Mouse (Mus musculus) cerebellum, adult 11 months (tissue): ENCODE results near the gene Serpini1.

ENCODE experiments used
- DNase-seq: peaks from one replicate; pipeline ENCODE4 v3.0.0; 2022

Gene Serpini1

DNA sequence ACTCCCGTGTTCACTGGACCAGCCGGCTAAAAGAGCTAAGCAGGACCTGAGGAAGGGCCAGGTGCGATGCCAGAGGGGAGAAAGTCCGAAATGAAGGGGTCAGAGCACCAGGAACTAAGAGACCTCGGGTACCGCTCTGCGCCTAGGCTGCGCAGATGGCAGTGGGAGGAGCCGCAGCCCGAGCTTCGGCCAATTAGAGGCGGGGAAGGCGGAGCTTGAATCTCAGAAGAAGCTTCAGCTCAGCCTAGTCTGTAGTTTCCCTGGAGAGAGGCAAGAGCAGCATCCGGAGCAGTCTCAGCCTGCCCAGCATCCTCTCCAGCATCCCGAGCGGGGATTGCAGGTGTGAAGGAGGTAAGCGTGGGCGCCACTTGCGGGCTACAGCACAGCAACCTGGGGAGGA is at the start of gene Serpini1:
TSS of gene Serpini1 (plus strand) at position 256 of the 400 bp plus-strand sequence.
- peak; percentile 93 for DNase-seq

DNA sequence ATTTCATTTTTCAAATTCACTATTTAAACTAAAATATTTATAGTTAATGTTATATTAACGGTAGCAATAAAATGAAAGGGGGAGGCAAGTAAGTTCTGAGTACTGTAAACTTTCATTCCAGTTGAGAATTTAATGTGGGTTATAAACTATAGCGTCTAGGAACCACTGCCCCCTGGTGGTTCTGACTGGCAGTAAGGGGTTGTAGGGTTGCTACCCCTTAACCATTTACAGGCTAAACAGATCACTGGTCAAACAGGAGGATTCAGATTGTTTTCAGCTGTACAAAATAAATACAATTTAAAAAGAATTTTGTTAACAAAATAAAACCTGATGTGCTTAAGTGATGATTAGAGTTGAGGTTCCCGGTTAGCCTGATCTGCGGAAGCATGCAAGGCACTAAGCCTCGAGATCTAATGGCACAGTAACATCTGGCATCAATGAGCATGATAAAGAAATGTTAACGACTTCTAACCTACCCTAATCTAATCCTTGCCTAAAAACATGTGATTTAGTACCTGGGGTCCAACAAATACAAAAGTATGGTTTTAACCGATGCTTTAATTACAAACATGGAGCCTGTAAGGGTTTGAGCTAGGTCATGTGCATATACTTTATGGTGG is 39.6 kb upstream of the Serpini1 start:
- DNase-seq = peak; percentile 3

DNA sequence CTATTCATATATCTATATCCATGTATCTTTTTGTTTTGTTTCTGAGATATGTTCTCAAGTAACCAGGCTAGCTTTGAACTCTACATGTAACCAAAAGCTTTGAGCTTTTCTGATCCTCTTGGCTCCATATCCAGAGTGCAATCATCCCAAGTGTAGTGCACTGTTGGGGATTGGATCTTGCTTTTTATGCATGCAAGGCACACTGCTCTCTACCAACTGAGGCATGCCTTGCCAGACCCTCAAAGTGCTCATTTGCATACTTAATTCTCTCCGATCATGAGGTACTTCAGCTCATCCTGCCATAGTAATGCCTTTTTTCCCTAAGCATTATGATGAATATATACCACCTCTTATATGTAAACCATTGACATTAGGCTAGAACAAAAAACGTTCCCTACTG is 36.0 kb upstream of the Serpini1 start:
- no peak for DNase-seq

DNA sequence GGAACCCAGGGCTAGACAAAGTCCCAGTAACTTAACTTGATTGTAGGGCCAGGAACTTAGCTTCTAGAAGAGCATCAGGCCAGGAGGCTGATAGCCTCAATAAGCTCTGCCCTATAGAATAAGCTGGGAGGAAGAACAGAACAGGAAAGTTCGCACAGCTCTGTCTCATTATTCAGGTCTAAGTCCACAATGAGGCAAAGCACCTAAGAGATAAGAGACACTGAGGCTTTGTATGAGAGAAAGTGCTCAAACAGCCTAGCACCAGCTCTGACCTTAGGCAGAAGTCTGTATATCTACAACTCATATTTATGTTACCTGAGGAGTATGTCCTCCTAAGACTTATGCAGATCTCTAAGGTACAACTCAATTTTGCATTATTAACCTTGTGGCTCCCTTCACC is 34.8 kb upstream of the Serpini1 start:
- DNase-seq = no peak

DNA sequence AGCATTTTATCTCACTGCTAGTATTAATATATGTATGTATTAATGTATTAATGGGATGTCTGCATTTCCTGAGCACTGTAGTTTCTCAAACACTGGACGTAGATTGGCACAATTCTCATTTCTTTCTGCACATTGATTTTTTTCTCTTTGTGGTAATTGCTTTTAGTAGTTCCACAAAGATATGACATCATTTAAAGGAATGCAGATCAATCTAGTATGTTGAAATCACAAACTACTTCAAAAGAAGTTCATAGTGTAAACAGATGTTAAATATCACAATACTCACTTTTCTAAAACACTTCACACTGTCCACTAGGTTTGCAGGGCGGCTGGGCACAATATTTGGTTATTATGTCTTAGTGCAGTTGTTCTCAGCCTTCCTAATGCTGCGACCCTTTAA is 26.3 kb upstream of the Serpini1 start:
- no peak for DNase-seq

DNA sequence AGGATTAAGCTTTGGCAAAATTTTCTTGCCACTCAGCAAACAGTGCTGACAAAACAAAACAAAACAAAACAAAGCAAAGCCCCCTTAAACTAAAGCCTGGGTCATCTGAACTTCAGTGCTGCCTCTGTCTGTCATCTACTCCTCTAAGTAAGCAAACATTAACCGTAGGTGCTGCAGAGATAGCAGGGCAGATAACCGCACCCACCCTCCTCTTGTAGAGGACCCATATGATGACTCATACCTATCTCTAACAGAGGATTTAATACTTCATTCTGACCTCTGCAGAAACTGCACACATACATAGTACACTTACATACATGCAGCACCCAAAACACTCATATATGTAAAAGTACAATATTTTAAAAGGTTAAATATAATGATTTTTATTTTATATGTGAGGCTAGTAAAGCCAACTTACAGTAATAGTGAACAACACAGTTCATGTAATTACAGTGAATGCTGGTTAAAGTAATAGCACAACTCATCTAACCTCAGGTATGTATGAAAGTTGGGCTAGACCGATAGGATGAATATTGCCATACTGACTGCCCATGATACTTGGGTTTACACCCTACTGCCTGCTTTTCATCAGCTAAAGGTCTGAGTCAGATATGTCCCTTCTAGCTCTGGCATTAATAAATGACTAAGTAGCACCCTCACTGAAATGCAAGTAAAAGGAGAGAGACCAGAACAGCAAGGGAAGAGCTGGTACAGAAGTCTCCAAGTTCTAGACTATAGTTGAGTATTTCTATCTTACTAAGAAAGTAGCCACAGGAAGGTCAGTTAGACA is 23.1 kb upstream of the Serpini1 start:
- DNase-seq = no peak

DNA sequence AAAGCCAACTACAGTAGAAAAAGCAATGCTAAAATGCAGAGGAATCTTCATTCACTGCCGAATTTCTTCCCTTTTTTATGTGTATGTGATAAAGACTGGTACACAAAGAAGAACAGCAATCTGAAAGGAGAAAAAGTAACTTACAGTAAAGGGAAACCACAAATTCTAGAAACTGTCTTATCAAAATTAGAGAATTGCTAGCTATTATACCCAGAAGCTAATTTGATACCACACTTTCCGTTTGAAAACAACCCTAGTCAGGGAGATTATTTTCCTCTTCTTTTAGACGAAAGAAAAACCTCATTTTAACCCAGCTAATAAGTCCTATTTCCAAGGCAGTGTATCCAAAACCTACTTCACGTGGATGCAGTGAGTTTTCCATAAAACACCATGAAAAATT is 16.1 kb upstream of the Serpini1 start:
- DNase-seq = no peak

DNA sequence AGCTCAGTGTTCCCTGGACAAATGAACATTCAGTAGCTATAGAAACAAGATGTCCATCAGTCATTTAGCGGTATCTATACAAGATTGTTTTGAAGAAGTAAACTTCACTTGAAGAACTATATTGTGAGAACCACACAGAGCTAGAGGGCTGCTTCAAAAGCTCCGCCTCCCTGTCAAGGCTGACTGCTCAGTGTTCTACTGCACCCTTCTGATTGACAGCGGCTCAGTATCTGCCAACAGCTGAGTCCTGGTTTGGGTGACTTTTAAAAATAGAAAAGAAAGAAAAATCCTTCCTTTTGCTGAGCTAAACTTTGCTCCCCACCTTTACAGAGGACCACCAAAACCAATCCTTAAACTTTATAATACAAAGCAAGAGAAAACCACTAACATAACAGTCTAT is 14.5 kb upstream of the Serpini1 start:
- DNase-seq = no peak

DNA sequence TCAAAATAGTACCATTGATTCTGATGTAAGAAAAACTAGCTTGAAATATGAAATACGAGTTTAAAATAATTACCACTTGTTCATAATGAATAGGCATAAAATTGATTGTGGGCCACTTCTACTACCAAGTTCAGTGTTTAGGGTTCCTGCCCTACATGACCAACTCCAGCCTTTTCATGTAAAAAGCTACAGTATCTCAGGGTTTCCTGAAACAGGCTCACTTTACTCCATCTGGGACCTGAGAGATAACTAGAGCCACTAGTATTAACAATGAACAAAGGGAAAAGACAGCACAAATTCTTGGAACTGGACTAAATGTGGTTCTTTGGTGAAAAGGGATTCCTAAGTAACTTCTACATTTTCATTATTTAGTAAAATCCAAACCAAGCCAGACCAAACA is 13.1 kb upstream of the Serpini1 start:
- no peak for DNase-seq

DNA sequence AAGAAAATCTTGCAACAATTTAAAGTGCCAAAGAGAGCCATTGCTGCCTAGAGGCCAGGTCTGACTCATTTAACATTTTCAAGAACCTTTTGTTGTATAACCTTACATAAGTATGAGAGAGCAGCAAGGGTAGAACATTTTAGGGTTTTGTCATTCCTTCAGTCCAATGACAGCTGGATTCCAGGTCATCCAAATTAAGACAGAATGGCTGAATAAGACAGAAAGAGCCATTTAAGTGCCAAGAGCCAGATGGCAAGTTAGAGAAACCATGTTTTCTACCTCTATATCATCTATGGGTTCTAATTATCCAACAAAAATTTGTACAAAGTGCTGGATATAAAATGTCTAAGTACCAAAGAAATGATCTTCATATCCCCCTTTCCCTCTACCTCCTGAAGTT is 6.1 kb upstream of the Serpini1 start:
- no peak for DNase-seq

DNA sequence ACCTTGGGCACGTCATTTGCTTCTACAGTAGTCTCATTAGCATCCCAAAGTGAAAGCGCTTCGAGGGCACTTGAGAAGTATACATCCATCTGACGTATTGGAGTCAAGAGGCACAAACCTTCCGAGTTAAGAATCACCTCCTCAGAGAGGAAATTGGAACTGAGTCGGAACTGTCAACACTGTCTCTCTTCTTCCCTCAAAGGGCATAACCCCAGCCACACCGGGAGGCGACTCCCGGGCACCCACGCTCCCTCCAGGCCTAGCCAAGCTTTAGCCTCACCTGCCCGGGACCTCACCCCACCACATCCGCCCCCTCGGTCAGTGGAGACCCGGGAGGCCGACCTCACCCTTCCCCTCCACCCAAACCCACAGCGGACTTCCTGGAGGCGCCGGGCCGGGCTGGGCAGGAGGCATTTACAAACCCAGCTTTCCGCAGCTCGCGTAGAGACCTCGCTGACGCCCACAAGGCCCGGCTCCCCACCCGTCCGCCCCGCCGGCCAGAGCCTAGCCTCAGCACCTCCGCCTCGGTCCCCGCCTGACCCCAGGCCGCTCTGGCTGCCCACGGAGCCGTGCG is 1.1 kb upstream of the Serpini1 start:
- no peak for DNase-seq

DNA sequence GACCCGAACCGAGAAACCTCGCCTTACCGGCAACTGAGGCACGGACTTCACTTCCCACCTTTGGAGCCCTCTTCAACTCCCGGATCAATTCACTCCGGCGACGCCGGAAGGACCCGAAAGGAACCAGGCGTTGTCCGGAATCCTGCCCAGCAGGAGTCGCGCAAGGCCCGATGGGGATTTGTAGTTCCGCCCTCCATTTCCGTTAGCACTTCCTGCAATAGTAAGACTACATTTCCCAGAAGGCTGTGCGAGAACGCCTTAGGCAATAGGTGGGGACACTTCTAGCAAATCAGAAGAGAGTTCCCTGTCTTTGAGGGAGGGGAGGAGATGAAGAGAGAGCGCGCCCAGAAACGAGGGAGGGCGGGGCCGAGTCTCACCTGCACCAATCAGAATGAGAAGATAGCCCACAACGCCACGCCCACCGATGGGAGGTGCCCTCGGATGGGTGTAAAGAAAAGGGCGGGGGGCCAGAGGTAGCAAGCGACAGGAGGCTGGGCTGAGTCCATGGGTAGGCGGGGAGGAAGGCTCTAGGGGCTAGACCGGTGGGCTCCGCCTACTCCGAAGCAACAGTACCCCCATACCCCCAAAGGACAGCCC is 554 bp upstream of the Serpini1 start, which contains the start of gene Pdcd10:
TSS of gene Pdcd10 (minus strand) at position 162 of the 597 bp plus-strand sequence.
- DNase-seq = peak; percentile 100

DNA sequence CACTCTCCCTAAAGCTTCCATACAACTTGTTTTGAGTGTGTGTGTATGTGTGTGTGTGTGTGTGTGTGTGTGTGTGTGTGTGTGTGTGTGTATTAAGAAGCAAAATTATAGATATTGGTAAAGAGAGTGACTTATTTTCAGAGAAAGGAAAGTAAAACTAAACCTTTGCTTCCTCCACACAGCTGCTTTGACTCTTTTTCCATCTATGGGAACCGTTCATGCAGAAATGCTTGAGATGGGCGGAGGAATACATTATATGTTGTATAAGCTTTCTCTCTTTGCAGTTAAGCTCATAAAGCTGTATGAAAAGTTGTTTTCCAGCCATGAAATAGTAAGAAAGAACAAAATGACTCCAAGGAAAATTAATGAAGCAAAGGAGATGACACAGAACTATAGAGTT is 16.7 kb downstream of the Serpini1 start:
- no peak for DNase-seq

DNA sequence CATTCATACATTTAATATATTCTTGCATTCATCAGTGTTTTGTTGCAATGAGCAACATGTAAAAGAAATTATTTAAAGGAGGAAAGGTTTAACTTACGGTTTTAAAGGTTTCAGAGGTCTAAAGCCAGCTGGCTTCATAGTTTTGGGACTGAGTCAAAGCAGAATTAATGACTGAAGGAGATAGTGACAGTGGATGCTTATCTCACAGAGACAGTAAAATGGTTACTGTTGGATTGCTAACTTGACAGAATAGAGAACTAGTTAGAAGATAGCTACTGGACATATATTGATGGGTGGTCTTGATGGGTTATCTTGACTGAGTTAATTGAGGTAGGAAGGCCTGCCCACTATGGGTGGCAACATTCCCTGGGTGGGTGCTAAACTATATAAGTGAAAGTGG is 18.2 kb downstream of the Serpini1 start:
- DNase-seq = no peak

DNA sequence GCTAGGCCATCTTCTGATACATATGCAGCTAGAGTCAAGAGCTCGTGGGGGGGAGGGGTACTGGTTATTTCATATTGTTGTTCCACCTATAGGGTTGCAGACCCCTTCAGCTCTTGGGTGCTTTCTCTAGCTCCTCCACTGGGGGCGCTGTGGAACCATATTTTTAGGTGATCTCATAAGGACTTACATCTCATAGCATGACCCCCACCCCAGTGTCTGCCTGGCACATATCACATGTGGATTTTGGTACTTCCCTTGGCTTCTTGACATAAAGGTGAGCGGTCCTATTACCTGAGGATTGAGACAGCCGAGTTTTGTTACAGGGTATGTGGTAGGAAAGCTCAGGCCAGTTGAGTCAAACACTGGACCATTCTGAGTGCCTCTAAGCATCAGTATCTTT is 22.0 kb downstream of the Serpini1 start:
- no peak for DNase-seq

DNA sequence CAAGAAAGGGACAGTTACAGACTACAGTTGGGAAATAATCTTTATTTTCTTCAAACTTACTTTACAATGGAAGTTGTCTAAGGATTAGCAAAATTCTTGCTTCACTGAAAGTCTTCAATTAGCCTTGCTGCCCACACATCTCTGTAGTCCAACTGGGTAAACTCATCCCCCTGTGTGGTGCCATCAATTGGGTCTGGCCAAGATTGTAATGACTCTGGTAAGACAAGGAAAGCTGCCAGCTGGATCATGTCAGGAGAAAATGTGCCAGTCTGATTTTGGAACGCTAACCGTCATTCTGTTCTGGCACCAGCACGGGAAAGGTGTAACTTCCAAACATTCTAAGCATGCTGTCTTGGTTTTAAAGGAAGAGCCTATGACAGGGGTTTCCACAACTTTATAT is 25.9 kb downstream of the Serpini1 start:
- DNase-seq = peak; percentile 52

DNA sequence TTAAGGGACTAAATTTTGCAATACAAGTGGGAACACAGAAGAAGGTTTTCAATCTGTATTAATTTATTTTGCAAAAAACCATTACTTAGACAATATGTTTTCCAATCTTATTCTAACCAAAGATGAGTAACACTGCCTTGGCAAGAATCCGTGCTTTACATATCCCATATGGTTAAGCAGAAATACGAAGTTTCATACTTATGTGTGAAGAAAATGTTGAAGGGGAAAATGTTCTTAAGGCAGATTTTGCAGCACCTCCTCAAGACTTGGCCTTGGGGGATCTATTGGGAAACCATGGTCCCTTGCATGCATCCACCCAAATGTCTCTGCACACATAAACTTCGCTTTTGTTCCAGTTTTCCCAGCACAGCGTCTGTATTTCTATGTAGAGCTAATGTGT is 27.6 kb downstream of the Serpini1 start:
- DNase-seq = no peak

DNA sequence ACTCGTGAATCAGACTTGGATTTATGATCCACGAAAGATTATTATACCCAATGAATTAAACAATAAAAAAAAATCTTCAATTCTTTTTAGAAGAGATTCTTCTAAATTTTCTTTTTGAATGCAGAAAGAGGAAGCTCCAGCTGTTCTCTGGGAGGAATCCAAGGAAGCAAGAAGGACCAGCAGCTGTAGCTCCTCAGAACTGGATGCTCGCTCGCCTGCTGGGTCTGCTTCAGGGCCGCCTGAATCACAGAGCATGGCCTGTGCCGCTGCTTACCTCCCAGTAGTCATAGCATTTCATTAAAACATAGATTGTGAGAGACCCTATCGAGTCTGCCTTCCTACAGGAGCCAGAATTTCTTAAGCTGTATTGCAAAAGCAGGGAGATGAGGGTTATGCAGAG is 53.7 kb downstream of the Serpini1 start:
- no peak for DNase-seq

DNA sequence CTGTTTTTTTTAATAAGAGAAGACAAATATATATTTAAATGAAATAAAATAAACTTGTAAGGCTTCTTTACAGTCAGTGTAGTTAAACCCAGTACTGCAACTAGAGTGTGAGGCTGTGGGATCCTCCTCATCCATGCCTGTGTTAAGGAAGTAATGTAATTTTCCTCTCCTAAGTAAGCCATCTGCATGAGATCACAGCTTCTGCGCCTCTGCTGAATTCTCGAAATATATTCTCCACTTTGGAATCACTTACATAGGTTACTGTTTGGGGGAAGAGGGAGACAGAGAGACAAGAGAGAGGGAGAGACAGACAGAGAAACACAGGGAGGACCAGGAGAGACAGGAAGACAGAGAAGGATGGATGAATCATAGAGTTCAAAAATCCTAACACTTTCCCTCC is 67.3 kb downstream of the Serpini1 start:
- no peak for DNase-seq

DNA sequence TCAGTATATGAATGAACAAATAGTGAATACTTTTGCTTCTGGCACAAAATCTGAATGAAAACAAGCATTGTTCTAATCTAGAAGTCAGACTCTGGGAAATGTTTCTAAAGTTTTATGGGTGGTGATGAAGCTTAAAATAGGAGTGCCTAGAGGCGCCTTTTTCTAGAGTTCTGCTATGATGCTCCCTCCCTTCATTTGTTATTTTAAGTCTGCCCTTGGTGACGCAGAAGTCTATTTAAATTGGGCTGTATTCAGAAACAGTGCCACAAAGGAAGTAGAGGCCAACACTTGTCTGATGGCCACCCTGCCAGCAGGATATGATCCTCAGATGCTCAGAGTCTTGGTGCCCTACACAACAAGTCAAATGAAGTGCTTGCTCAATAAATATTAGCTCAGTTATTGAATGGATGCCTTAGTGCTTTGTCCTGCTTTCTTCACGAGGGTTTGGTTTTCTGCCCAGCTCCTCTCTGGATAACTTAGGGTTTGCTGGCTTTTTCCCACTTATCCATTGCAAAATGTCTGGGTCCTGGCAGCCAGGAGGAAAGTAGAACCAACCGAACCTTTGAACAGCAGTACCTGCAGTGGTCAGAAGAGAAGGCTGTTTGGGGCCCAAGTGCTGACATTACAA is 73.8 kb downstream of the Serpini1 start:
- DNase-seq = no peak

DNA sequence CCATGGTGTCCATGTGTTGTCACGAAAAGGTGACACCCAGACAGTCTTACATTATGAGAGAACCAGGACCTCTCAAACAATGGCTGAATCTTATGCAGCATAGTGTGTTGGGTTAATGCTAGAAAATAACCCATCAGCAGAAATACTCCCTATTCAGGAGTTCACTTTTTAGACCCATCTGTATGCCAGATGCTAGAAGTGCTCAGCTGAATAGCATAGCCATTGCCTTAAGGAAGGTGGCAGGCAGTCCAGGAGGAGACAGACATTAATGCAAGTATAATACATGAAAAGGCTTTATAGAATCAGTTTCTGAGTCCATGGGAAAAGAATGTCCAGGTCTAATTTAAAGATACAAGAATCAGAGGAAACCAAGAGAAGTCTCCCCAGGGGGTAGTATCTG is 75.9 kb downstream of the Serpini1 start:
- DNase-seq = no peak

DNA sequence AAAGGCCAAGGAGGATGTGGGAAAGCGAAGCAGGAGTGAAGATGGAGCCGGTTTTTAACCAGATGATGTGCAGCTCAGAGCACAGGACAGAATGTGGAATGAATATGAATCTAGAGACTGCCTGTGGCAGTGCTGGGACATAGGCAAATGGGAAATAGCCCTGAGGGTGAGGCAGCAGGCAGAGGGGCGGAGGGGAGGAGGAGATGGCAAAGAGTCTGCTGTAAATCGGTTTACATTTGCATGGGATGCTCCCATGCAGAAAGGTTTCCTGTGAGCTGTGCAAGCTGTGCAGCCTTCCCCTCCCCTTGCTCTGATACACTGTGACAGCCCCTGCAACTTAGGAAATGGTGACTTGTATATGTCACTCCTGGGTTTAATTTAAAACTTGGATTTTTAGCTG is 76.3 kb downstream of the Serpini1 start:
- no peak for DNase-seq

DNA sequence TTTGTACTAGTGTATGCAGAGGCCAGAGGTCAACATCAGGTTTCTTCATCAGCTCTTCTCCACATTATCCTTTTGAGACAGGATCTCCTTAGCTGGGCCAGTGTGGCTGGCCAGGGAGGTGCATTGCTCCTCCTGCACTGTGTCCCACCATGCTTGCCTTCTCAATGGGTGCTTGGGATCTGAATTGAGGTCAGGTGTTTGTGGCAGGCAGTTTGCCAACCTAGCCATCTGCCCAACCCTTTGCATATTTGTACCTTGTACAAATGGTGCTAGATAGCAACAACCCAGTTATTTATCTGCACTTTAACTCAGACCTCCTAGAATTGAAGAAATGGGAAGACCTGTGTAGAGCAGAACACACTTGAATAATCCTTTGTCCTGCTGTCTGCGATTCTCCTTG is 78.3 kb downstream of the Serpini1 start:
- peak; percentile 61 for DNase-seq

DNA sequence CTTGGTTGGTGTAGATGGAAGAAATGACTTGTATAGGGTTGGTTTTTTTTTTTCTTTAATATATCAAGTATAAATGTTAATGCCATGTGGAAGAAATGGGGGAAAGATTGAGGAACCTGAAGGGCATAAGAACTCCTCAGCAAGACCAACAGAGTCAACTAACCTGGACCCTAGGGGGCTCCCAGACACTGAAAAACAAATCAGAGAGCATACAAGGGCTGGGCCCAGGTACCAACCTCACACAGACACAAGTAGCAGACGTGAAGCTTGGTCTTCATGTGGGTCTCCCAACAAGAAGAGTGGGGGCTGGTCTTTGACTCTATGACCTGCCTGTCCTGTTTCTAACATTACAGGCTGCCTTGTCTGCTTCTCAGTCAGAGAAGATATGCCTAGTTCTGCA is 82.2 kb downstream of the Serpini1 start:
- no peak for DNase-seq
